Mouse (Mus musculus) liver, embryonic 14.5 days (tissue): ENCODE results near the gene Lrrc46.

Source experiments
- CTCF ChIP-seq: IDR thresholded peaks from 2 replicates; pipeline ENCODE4 v1.5.1; 2016; ENCODE audit warnings: antibody characterized with exemption, low read depth, control low read depth
- EP300 ChIP-seq: IDR thresholded peaks from 2 replicates; pipeline ENCODE4 v1.6.1; 2016; ENCODE audit warnings: antibody characterized with exemption, low read depth

DNA sequence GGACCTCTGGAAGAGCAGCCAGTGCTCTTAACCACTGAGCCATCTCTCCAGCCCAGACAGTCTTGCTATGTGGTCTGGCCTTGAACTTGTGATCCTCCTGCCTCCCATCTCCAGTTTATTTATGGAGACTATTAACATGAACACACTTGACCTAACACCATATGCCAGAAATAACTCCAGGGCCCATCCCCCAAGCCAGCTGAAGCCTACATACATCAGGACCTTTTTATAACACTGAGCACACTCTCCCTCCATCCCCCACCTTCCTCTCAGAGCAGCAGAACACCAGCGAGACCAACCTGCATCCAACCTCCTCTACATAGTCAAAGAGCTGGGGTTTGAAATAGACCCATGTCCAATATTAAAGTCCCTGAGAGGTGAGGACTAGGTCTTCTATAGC is 29.9 kb upstream of the Lrrc46 start:
- TF ChIP-seq CTCF (no peak), EP300 (no peak)
